Mouse (Mus musculus): ENCODE results near the gene Olfr127. TPM values are rescaled to one million over a fixed set of nuclear protein-coding genes. Genes with fewer than 3 reads are reported as not detected.
"Not testable (repeated sequence)": the region's sequence is repeated elsewhere in the genome, so short reads cannot be mapped to it uniquely, and the experiment has no call there.

Olfr127 gene
- not detected in 2 replicates for polyA plus RNA-seq (2014; fragmentation: Nextera tagmentation; extraction: Ambion mirVana)

DNA sequence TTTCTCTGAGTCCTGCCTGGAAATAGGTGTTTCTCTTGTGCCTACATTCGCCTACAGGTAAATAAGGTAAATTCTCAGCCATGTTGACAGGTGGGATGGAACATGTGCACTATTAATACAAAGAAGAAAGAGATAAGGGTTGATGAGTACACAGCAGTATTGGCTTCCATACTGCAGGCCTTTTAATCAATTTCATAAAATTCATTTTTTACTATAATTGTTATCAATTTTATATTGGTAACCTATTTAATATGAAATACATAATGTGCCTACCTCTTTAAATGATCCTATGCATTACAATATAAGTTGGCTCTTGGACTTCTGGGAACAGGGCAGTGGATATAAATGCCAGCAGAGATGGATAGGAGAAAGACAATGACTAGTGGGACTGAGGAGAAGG, at the start of gene Olfr127:
TSS of gene Olfr127 (plus strand) at position 301 of the 400 bp plus-strand sequence.
- DNase-seq (ENCODE audit: low spot score), result no peak
- Histone ChIP-seq H3K36me3 (ENCODE audit: control insufficient read depth, insufficient read depth, low read length) (no peaks in the 10 kb centered on the region), H3K9ac (ENCODE audit: low read length) (no peak within 1 kb of the TSS), H3K4me3 (ENCODE audit: low read depth, low read length) (no peak within 1 kb of the TSS), H3K4me1 (replicated peaks; ENCODE audit: control insufficient read depth, insufficient read depth, low read length) (no peaks in the 10 kb centered on the region), H3K4me2 (ENCODE audit: low read depth, low read length, severe bottlenecking) (no peak within 1 kb of the TSS), H3K9me3 (ENCODE audit: control insufficient read depth, low read length) (no peaks in the 10 kb centered on the region), H3K27me3 (ENCODE audit: control insufficient read depth, insufficient read depth, low read length) (no peaks in the 10 kb centered on the region), H3K27ac (ENCODE audit: low read depth, low read length) (no peak within 1 kb of the TSS)
- WGBS, result 81% methylated on average over 1 of the region's 1 CpGs
- no peak for ATAC-seq (replicated peaks; ENCODE audit: low FRiP score)

DNA sequence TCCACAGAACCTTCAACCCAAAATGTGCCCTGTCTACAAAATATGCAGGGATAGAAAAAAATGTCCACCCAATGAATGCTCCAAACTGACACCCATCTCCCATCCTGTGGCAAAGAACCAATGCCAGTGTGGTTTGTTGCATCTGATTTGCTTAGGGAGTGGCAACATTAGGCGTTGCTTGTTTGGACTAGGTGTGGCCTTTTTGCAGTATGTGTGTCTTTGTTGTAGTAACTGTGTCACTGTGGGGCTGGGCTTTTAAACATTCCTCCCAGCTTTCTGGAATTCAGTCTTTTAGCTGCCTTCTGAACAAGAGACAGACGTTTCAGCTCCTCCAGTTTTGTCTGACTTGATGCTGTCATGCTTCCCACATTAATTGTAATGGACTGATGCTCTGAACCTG, 36.3 kb upstream of the Olfr127 start:
- H3K9me3 ChIP-seq (ENCODE audit: control insufficient read depth, low read length), result no peaks in the 10 kb centered on the region
- DNase-seq (ENCODE audit: low spot score) (no peak), ATAC-seq (replicated peaks; ENCODE audit: low FRiP score) (no peak)
- no peak overlapping the region for H3K4me3 ChIP-seq (ENCODE audit: low read depth, low read length)
- no peak overlapping the region for H3K9ac ChIP-seq (ENCODE audit: low read length)
- no peaks in the 10 kb centered on the region for H3K4me1 ChIP-seq (replicated peaks; ENCODE audit: control insufficient read depth, insufficient read depth, low read length)
- no peaks in the 10 kb centered on the region for H3K36me3 ChIP-seq (ENCODE audit: control insufficient read depth, insufficient read depth, low read length)
- WGBS, result 67% methylated on average over 2 of the region's 2 CpGs
- no peaks in the 10 kb centered on the region for H3K27me3 ChIP-seq (ENCODE audit: control insufficient read depth, insufficient read depth, low read length)
- H3K27ac ChIP-seq (ENCODE audit: low read depth, low read length), result no peak overlapping the region
- H3K4me2 ChIP-seq (ENCODE audit: low read depth, low read length, severe bottlenecking), result no peak overlapping the region

DNA sequence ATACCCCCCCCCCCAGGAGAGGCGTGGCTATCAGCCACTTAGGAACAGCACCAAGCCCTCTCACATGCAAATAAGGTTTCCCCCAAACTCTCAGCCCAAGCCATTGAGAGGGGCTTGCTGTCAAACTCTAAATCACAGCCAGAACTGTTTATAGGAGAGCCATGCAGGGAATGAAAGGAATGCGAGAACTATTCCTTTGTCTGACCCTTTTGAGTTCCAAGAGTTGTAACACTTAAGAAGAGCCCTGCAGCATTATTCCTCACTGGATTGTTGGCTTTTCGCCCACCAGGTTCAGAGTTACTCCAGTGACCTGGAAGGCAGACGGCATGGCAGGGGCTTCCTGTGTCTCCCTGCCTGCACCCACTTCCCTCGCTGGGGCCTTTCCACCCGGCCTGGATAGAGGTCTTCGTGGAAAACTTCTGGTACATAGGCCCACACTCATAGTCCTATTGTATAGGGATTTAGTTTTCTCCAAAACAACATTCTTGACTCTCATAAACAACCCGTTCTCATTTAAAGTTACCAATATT, 30.5 kb upstream of the Olfr127 start:
- WGBS, result 23% methylated on average over 8 of the region's 8 CpGs
- Histone ChIP-seq H3K27ac (ENCODE audit: low read depth, low read length) (no peak overlapping the region), H3K4me3 (ENCODE audit: low read depth, low read length) (no peak overlapping the region), H3K4me1 (replicated peaks; ENCODE audit: control insufficient read depth, insufficient read depth, low read length) (no peaks in the 10 kb centered on the region), H3K4me2 (ENCODE audit: low read depth, low read length, severe bottlenecking) (no peak overlapping the region), H3K9me3 (ENCODE audit: control insufficient read depth, low read length) (no peaks in the 10 kb centered on the region), H3K9ac (ENCODE audit: low read length) (no peak overlapping the region), H3K27me3 (ENCODE audit: control insufficient read depth, insufficient read depth, low read length) (no peaks in the 10 kb centered on the region), H3K36me3 (ENCODE audit: control insufficient read depth, insufficient read depth, low read length) (no peaks in the 10 kb centered on the region)
- ATAC-seq (replicated peaks; ENCODE audit: low FRiP score) (no peak), DNase-seq (ENCODE audit: low spot score) (peak; percentile 48)

DNA sequence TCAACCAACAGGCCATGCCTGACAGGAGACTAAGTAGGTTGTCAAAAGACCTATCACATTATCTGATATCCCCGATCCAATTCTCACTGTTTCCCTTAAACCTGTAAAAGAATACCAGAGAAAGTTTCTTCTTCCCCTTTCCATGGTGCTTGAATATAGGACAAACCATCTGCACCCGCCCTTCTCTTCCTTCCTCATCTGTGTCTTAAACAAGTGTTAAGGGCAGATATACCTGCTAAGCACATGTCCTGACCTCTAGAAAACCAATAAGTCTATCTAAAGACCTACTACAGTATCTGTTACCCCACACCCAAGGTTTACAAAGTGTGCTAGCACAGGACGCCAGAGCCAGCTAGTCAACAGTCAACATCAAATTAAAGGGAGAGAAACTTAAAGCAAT, 26.4 kb upstream of the Olfr127 start:
- DNase-seq (ENCODE audit: low spot score) (no peak), ATAC-seq (replicated peaks; ENCODE audit: low FRiP score) (no peak)
- Histone ChIP-seq H3K9ac (ENCODE audit: low read length) (no peak overlapping the region), H3K4me2 (ENCODE audit: low read depth, low read length, severe bottlenecking) (no peak overlapping the region), H3K4me1 (replicated peaks; ENCODE audit: control insufficient read depth, insufficient read depth, low read length) (no peaks in the 10 kb centered on the region), H3K36me3 (ENCODE audit: control insufficient read depth, insufficient read depth, low read length) (no peaks in the 10 kb centered on the region), H3K27ac (ENCODE audit: low read depth, low read length) (no peak overlapping the region), H3K9me3 (ENCODE audit: control insufficient read depth, low read length) (no peaks in the 10 kb centered on the region), H3K27me3 (ENCODE audit: control insufficient read depth, insufficient read depth, low read length) (no peaks in the 10 kb centered on the region), H3K4me3 (ENCODE audit: low read depth, low read length) (no peak overlapping the region)
- WGBS, result 88% methylated on average over 3 of the region's 3 CpGs

DNA sequence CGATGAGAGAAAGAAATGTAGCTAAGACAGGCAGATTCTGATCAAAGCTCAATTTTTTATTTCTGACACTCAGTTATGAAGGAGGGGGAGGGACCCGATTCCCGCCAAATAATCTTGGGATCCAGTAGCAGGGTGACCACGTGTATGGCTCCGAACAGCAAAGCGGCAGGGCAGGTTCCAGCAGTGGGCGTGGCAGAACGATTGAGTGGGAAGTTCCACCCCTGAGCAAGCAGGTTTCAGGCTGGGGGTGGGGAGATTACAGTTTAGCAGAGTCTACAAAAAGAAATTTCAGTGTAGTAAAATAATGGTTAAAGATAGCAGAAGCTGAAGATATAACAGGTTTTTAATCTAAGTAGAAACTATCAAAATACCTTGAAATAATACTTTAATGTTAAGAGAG, 6.6 kb downstream of the Olfr127 start:
- H3K27me3 ChIP-seq (ENCODE audit: control insufficient read depth, insufficient read depth, low read length); H3K4me1 ChIP-seq (replicated peaks; ENCODE audit: control insufficient read depth, insufficient read depth, low read length); H3K27ac ChIP-seq (ENCODE audit: low read depth, low read length); H3K36me3 ChIP-seq (ENCODE audit: control insufficient read depth, insufficient read depth, low read length); ATAC-seq (replicated peaks; ENCODE audit: low FRiP score); H3K4me3 ChIP-seq (ENCODE audit: low read depth, low read length); H3K9me3 ChIP-seq (ENCODE audit: control insufficient read depth, low read length); H3K4me2 ChIP-seq (ENCODE audit: low read depth, low read length, severe bottlenecking); DNase-seq (ENCODE audit: low spot score); H3K9ac ChIP-seq (ENCODE audit: low read length): not testable (repeated sequence)
- WGBS, result 84% methylated on average over 8 of the region's 8 CpGs

DNA sequence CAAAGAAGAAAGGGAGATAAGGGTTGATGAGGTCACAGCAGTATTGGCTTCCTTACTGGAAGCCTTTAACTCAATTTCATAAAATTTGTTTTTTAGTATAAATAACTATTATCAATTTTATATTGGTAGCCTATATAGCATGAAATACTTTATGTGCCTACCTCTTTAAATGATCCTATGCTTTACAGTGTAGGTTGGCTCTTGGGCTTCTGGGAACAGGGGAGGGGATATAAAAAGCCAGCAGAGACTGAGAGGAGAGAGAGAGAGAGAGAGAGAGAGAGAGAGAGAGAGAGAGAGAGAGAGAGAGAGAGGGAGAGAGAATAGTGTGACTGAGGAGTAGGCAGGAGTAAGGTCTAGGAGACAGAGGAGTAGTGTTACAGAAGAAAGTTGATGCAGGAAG, 20.0 kb downstream of the Olfr127 start, which contains the start of gene Olfr128:
TSS of gene Olfr128 (plus strand) at position 301 of the 400 bp plus-strand sequence.
- DNase-seq (ENCODE audit: low spot score) (no peak), ATAC-seq (replicated peaks; ENCODE audit: low FRiP score) (no peak)
- no peaks in the 10 kb centered on the region for H3K36me3 ChIP-seq (ENCODE audit: control insufficient read depth, insufficient read depth, low read length)
- H3K9ac ChIP-seq (ENCODE audit: low read length), result no peak within 1 kb of the TSS
- H3K4me1 ChIP-seq (replicated peaks; ENCODE audit: control insufficient read depth, insufficient read depth, low read length), result no peaks in the 10 kb centered on the region
- no peak within 1 kb of the TSS for H3K4me3 ChIP-seq (ENCODE audit: low read depth, low read length)
- H3K9me3 ChIP-seq (ENCODE audit: control insufficient read depth, low read length), result no peaks in the 10 kb centered on the region
- no peak within 1 kb of the TSS for H3K4me2 ChIP-seq (ENCODE audit: low read depth, low read length, severe bottlenecking)
- H3K27ac ChIP-seq (ENCODE audit: low read depth, low read length), result no peak within 1 kb of the TSS
- no peaks in the 10 kb centered on the region for H3K27me3 ChIP-seq (ENCODE audit: control insufficient read depth, insufficient read depth, low read length)

DNA sequence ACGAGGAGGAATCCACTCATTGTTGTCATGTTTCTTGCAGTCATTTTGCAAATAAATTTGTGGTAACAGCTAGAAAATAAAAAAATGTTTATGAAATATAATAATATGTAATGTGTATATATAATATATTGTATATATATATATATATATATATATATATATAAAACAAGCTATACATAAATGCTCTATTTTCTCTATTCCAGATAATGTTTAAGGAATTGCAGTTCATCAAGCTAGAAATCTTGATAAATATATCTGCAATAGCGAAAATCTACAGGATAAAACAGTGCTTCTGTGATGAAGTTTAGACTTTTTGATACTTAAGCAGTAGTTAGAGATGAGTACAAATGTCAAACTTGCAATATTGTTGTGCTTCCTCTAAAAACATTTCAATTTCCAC, 52.7 kb downstream of the Olfr127 start, which contains the start of gene Olfr761:
TSS of gene Olfr761 (minus strand) at position 101 of the 400 bp plus-strand sequence.
- ATAC-seq (replicated peaks; ENCODE audit: low FRiP score) (no peak), DNase-seq (ENCODE audit: low spot score) (no peak)
- H3K27ac ChIP-seq (ENCODE audit: low read depth, low read length), result no peak within 1 kb of the TSS
- no peaks in the 10 kb centered on the region for H3K27me3 ChIP-seq (ENCODE audit: control insufficient read depth, insufficient read depth, low read length)
- no peak within 1 kb of the TSS for H3K9ac ChIP-seq (ENCODE audit: low read length)
- no peaks in the 10 kb centered on the region for H3K9me3 ChIP-seq (ENCODE audit: control insufficient read depth, low read length)
- no peaks in the 10 kb centered on the region for H3K4me1 ChIP-seq (replicated peaks; ENCODE audit: control insufficient read depth, insufficient read depth, low read length)
- H3K4me2 ChIP-seq (ENCODE audit: low read depth, low read length, severe bottlenecking), result no peak within 1 kb of the TSS
- no peak within 1 kb of the TSS for H3K4me3 ChIP-seq (ENCODE audit: low read depth, low read length)
- WGBS, result 84% methylated on average over 2 of the region's 2 CpGs
- H3K36me3 ChIP-seq (ENCODE audit: control insufficient read depth, insufficient read depth, low read length), result no peaks in the 10 kb centered on the region

Other genes starting within 250 kb of the Olfr127 start
- not detected in 2 replicates for gene Olfr117, start 236.7 kb upstream of the Olfr127 start, polyA plus RNA-seq (2014; fragmentation: Nextera tagmentation; extraction: Ambion mirVana)
- gene Olfr118, start 233.4 kb upstream of the Olfr127 start, polyA plus RNA-seq (2014; fragmentation: Nextera tagmentation; extraction: Ambion mirVana), result not detected in 2 replicates
- gene Olfr119, start 203.9 kb upstream of the Olfr127 start, polyA plus RNA-seq (2014; fragmentation: Nextera tagmentation; extraction: Ambion mirVana), result not detected in 2 replicates
- gene Olfr120, start 178.6 kb upstream of the Olfr127 start, polyA plus RNA-seq (2014; fragmentation: Nextera tagmentation; extraction: Ambion mirVana), result not detected in 2 replicates
- not detected in 2 replicates for gene Olfr121, start 151.6 kb upstream of the Olfr127 start, polyA plus RNA-seq (2014; fragmentation: Nextera tagmentation; extraction: Ambion mirVana)
- not detected in 2 replicates for gene Olfr122, start 131.8 kb upstream of the Olfr127 start, polyA plus RNA-seq (2014; fragmentation: Nextera tagmentation; extraction: Ambion mirVana)
- not detected in 2 replicates for gene Olfr123, start 106.9 kb upstream of the Olfr127 start, polyA plus RNA-seq (2014; fragmentation: Nextera tagmentation; extraction: Ambion mirVana)
- gene Olfr124, start 100.5 kb upstream of the Olfr127 start, polyA plus RNA-seq (2014; fragmentation: Nextera tagmentation; extraction: Ambion mirVana), result not detected in 2 replicates
- gene Olfr125, start 67.5 kb upstream of the Olfr127 start, polyA plus RNA-seq (2014; fragmentation: Nextera tagmentation; extraction: Ambion mirVana), result not detected in 2 replicates
- gene Olfr126, start 53.0 kb upstream of the Olfr127 start, polyA plus RNA-seq (2014; fragmentation: Nextera tagmentation; extraction: Ambion mirVana), result not detected in 2 replicates
- gene Olfr128, start 20.1 kb downstream of the Olfr127 start, polyA plus RNA-seq (2014; fragmentation: Nextera tagmentation; extraction: Ambion mirVana), result not detected in 2 replicates
- gene Olfr761, start 52.6 kb downstream of the Olfr127 start, polyA plus RNA-seq (2014; fragmentation: Nextera tagmentation; extraction: Ambion mirVana), result not detected in 2 replicates
- gene Olfr129, start 159.6 kb downstream of the Olfr127 start, polyA plus RNA-seq (2014; fragmentation: Nextera tagmentation; extraction: Ambion mirVana), result not detected in 2 replicates
- not detected in 2 replicates for gene Olfr130, start 163.5 kb downstream of the Olfr127 start, polyA plus RNA-seq (2014; fragmentation: Nextera tagmentation; extraction: Ambion mirVana)
- not detected in 2 replicates for gene Olfr131, start 188.3 kb downstream of the Olfr127 start, polyA plus RNA-seq (2014; fragmentation: Nextera tagmentation; extraction: Ambion mirVana)
- not detected in 2 replicates for gene Olfr132, start 234.1 kb downstream of the Olfr127 start, polyA plus RNA-seq (2014; fragmentation: Nextera tagmentation; extraction: Ambion mirVana)
- not detected in 2 replicates for gene Olfr133, start 244.8 kb downstream of the Olfr127 start, polyA plus RNA-seq (2014; fragmentation: Nextera tagmentation; extraction: Ambion mirVana)